Mouse (Mus musculus) lung, adult 2 months (tissue): Measurements from ENCODE around the gene Ghrhr. TPM values are rescaled to one million over a fixed set of nuclear protein-coding genes. Genes with fewer than 3 reads are reported as not detected.

Source experiments
- DNase-seq: peaks from one replicate; pipeline ENCODE4 v3.0.0; 2022
- H3K4me1 ChIP-seq: fragments of 200-500 bp; 2 replicates; pipeline ENCODE4 v1.6.1; 2011; ENCODE audit warnings: low read length; ENCODE audit not compliant: control insufficient read depth, insufficient read depth
- H3K4me3 ChIP-seq: fragments of 200-500 bp; replicated peaks from 2 replicates; pipeline ENCODE3; 2011; ENCODE audit warnings: low read depth, mild to moderate bottlenecking, control low read depth, low read length; ENCODE audit errors: extremely low read depth
- CTCF ChIP-seq: fragments of 200-500 bp; IDR thresholded peaks from 2 replicates; pipeline ENCODE4 v1.5.1; 2011; ENCODE audit warnings: mild to moderate bottlenecking, low read length, control low read depth; ENCODE audit not compliant: insufficient read depth
- POLR2A ChIP-seq: fragments of 200-500 bp; IDR thresholded peaks from 2 replicates; pipeline ENCODE4 v1.6.1; 2011; ENCODE audit warnings: low read depth, mild to moderate bottlenecking, control low read depth, low read length, borderline replicate concordance; ENCODE audit errors: extremely low read depth
- WGBS: fragments of 180-500 bp; shearing (Covaris S2); methylation state at CpG from one replicate; pipeline ENCODE4 v1.1.7; 2018; 5-methylcytosine and 5-hydroxymethylcytosine counted together
- polyA plus RNA-seq: library from polyadenylated mRNA; depleted of rRNA; stranded (reverse); fragments of >200 nt; gene quantifications from 2 replicates; pipeline ENCODE4 v1.2.3, GENCODE M21; 2012

Gene Ghrhr
- polyA plus RNA-seq, 1 experiment, result not detected

- no peaks in the 10 kb centered on the region for H3K4me1 ChIP-seq
- WGBS, result 46% methylated on average over 12 of the region's 12 CpGs
- DNase-seq, result no peak
- H3K4me3 ChIP-seq, result no peak overlapping the region
- TF ChIP-seq POLR2A (no peak), CTCF (no peak)
These were observed 12.6 kb downstream of the Ghrhr start for GRCm38 (mm10) chr6:55388546-55389169.

- TF ChIP-seq CTCF, result no peak
- no peak for TF ChIP-seq POLR2A
- no peak for DNase-seq
- 50% methylated on average over 5 of the region's 5 CpGs for WGBS
- Histone ChIP-seq H3K4me3 (no peak overlapping the region), H3K4me1 (no peaks in the 10 kb centered on the region)
These were observed 13.2 kb downstream of the Ghrhr start for GRCm38 (mm10) chr6:55389321-55389720.

- 24% methylated on average over 4 of the region's 4 CpGs for WGBS
- TF ChIP-seq CTCF (no peak), POLR2A (no peak)
- DNase-seq, result no peak
- H3K4me1 ChIP-seq, result no peaks in the 10 kb centered on the region
- no peak overlapping the region for H3K4me3 ChIP-seq
These were observed 15.7 kb downstream of the Ghrhr start for GRCm38 (mm10) chr6:55391814-55392213.

GRCm38 (mm10) chr6:55392453-55392852 lies 16.4 kb downstream of the Ghrhr start:
- H3K4me1 ChIP-seq, result no peaks in the 10 kb centered on the region
- DNase-seq, result peak; percentile 72
- TF ChIP-seq POLR2A, result no peak
- TF ChIP-seq CTCF, result peak; percentile 68
- 12% methylated on average over 4 of the region's 4 CpGs for WGBS
- no peak overlapping the region for H3K4me3 ChIP-seq

DNA sequence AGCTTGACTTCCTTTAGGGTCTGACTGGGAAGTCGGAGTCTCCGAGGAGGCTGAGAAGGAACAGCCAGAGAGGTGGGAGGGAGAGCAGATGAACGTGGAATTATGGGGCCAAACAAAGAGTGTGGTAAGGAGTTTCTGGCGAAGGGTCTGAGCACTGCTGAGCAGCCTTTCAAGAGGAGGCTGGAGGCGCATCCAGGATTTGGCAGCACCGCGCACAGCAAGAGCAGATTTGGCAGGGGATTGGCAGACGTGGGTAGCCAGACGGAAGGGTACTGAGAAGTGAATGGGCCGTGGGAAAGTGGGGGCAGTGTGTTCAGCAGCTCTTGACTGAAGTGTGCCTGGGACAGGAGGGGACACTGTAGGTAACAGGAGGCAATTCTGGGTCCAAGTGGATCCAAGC lies 18.8 kb downstream of the Ghrhr start:
- no peak for DNase-seq
- H3K4me3 ChIP-seq, result no peak overlapping the region
- TF ChIP-seq CTCF (no peak), POLR2A (no peak)
- WGBS, result 68% methylated on average over 10 of the region's 10 CpGs
- no peaks in the 10 kb centered on the region for H3K4me1 ChIP-seq

- Histone ChIP-seq H3K4me1 (no peaks in the 10 kb centered on the region), H3K4me3 (no peak overlapping the region)
- TF ChIP-seq POLR2A (no peak), CTCF (no peak)
- WGBS, result 35% methylated on average over 3 of the region's 3 CpGs
- no peak for DNase-seq
These were observed 20.1 kb downstream of the Ghrhr start for GRCm38 (mm10) chr6:55396176-55396575.

DNA sequence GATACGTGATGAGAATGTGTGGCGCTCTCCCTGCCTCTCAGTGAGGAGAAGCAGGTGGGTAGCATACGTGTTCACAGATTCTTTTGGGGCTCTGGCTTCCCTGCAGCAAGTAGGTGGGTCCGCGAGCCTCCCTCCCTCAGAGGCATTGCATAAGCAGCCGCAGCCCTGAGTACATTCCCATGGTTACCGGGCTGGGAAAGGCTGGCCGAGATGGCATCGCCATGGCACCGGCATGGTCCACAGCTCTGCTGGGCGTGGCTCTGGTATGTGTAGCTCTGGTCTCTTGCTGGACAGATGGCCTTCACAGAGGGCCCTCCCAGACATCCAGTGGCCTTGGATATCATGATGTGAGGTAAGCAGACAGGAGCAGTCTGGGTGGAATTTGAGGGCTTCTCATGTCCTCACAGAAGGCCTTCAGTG lies 20.5 kb downstream of the Ghrhr start:
- DNase-seq, result no peak
- WGBS, result 47% methylated on average over 11 of the region's 11 CpGs
- TF ChIP-seq CTCF (no peak), POLR2A (no peak)

GRCm38 (mm10) chr6:55398869-55399628 lies 23.0 kb downstream of the Ghrhr start:
- DNase-seq, result no peak
- TF ChIP-seq POLR2A (no peak), CTCF (no peak)
- Histone ChIP-seq H3K4me3 (no peak overlapping the region), H3K4me1 (no peaks in the 10 kb centered on the region)
- WGBS, result 72% methylated on average over 9 of the region's 9 CpGs

More for the DNA sequence above, 20.5 kb downstream of the Ghrhr start:
- H3K4me1 ChIP-seq, result no peaks in the 10 kb centered on the region
- no peak overlapping the region for H3K4me3 ChIP-seq

DNA sequence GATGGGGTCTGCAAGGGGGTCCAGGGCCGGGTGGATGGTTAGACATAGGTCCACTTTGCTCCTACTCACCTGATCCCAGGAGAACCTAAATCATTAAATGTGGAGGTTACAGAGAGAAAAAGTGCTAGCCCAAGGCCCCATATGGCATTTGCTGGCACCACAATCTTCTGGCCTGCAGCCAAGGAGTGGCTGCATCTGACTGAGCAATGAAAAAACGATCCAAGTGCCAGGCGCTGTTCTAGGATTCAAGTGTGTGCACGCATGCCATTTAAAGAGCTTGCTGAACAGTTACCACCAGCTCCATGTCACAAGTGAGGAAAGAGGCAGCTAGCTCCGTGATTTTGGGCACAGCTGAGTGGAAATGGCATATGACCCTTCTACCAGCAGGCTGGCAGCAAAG lies 23.8 kb downstream of the Ghrhr start:
- WGBS, result 49% methylated on average over 5 of the region's 5 CpGs
- DNase-seq, result no peak
- Histone ChIP-seq H3K4me1 (no peaks in the 10 kb centered on the region), H3K4me3 (no peak overlapping the region)
- TF ChIP-seq CTCF, result no peak
- TF ChIP-seq POLR2A, result no peak
